Mouse (Mus musculus): ENCODE measurements around the gene Cpt1b. TPM values are rescaled to one million over a fixed set of nuclear protein-coding genes. Genes with fewer than 3 reads are reported as not detected.
A peak's percentile ranks its signal among the peaks of the same experiment; 100 is the strongest.

Cpt1b gene
- polyA plus RNA-seq, 1 experiment from 2014 or later = 8.1 TPM

GRCm38 (mm10) chr15:89398146-89398545, 27.5 kb downstream of the Cpt1b start:
- Histone ChIP-seq H3K4me1 (ENCODE audit: insufficient read depth, low read length) (no peaks in the 10 kb centered on the region), H3K27ac (ENCODE audit: low read length) (no peak overlapping the region), H3K4me2 (replicated peaks; ENCODE audit: low read depth, low read length) (no peak overlapping the region), H3K36me3 (ENCODE audit: insufficient read depth, low read length) (no peaks in the 10 kb centered on the region), H3K9me3 (ENCODE audit: low read length) (no peaks in the 10 kb centered on the region), H3K27me3 (ENCODE audit: insufficient read depth, low read length) (no peaks in the 10 kb centered on the region), H3K9ac (replicated peaks; ENCODE audit: low read length) (no peak overlapping the region), H3K4me3 (ENCODE audit: low read length) (no peak overlapping the region)
- no peak for ATAC-seq (ENCODE audit: low FRiP score, low TSS enrichment)
- 83% methylated on average over 2 of the region's 2 CpGs for WGBS

- no peak overlapping the region for H3K4me3 ChIP-seq (ENCODE audit: low read length)
- no peaks in the 10 kb centered on the region for H3K27me3 ChIP-seq (ENCODE audit: insufficient read depth, low read length)
- 78% methylated on average over 4 of the region's 4 CpGs for WGBS
- no peaks in the 10 kb centered on the region for H3K4me1 ChIP-seq (ENCODE audit: insufficient read depth, low read length)
- no peak overlapping the region for H3K4me2 ChIP-seq (replicated peaks; ENCODE audit: low read depth, low read length)
- H3K9me3 ChIP-seq (ENCODE audit: low read length) = no peaks in the 10 kb centered on the region
- no peak overlapping the region for H3K9ac ChIP-seq (replicated peaks; ENCODE audit: low read length)
- ATAC-seq (ENCODE audit: low FRiP score, low TSS enrichment) = no peak
- no peaks in the 10 kb centered on the region for H3K36me3 ChIP-seq (ENCODE audit: insufficient read depth, low read length)
- H3K27ac ChIP-seq (ENCODE audit: low read length) = no peak overlapping the region
These were observed 28.8 kb downstream of the Cpt1b start for GRCm38 (mm10) chr15:89396883-89397282.

- no peak overlapping the region for H3K27ac ChIP-seq (ENCODE audit: low read length)
- H3K36me3 ChIP-seq (ENCODE audit: insufficient read depth, low read length) = no peaks in the 10 kb centered on the region
- H3K9ac ChIP-seq (replicated peaks; ENCODE audit: low read length) = no peak overlapping the region
- H3K9me3 ChIP-seq (ENCODE audit: low read length) = no peaks in the 10 kb centered on the region
- no peak overlapping the region for H3K4me3 ChIP-seq (ENCODE audit: low read length)
- no peak for ATAC-seq (ENCODE audit: low FRiP score, low TSS enrichment)
- no peaks in the 10 kb centered on the region for H3K4me1 ChIP-seq (ENCODE audit: insufficient read depth, low read length)
- no peak overlapping the region for H3K4me2 ChIP-seq (replicated peaks; ENCODE audit: low read depth, low read length)
- H3K27me3 ChIP-seq (ENCODE audit: insufficient read depth, low read length) = no peaks in the 10 kb centered on the region
- WGBS = 94% methylated on average over 10 of the region's 10 CpGs
These were observed 35.6 kb downstream of the Cpt1b start for GRCm38 (mm10) chr15:89390081-89390480.

- Histone ChIP-seq H3K4me3 (ENCODE audit: low read length) (no peak overlapping the region), H3K9ac (replicated peaks; ENCODE audit: low read length) (no peak overlapping the region), H3K9me3 (ENCODE audit: low read length) (no peaks in the 10 kb centered on the region), H3K27me3 (ENCODE audit: insufficient read depth, low read length) (no peaks in the 10 kb centered on the region), H3K4me2 (replicated peaks; ENCODE audit: low read depth, low read length) (no peak overlapping the region), H3K4me1 (ENCODE audit: insufficient read depth, low read length) (no peaks in the 10 kb centered on the region), H3K36me3 (ENCODE audit: insufficient read depth, low read length) (no peaks in the 10 kb centered on the region), H3K27ac (ENCODE audit: low read length) (no peak overlapping the region)
- 44% methylated on average over 12 of the region's 12 CpGs for WGBS
- no peak for ATAC-seq (ENCODE audit: low FRiP score, low TSS enrichment)
These were observed 38.5 kb downstream of the Cpt1b start for GRCm38 (mm10) chr15:89387127-89387526.

- H3K4me2 ChIP-seq (replicated peaks; ENCODE audit: low read depth, low read length) = no peak within 1 kb of the TSS
- H3K9ac ChIP-seq (replicated peaks; ENCODE audit: low read length) = no peak within 1 kb of the TSS
- peaks cover under 1% of the 10 kb centered on the region; the same call in 1 of the 2 replicates for H3K4me1 ChIP-seq (ENCODE audit: insufficient read depth, low read length)
- 86% methylated on average over 7 of the region's 7 CpGs for WGBS
- H3K9me3 ChIP-seq (ENCODE audit: low read length) = no peaks in the 10 kb centered on the region
- H3K36me3 ChIP-seq (ENCODE audit: insufficient read depth, low read length) = no peaks in the 10 kb centered on the region
- no peak within 1 kb of the TSS for H3K27ac ChIP-seq (ENCODE audit: low read length)
- no peak within 1 kb of the TSS for H3K4me3 ChIP-seq (ENCODE audit: low read length)
- ATAC-seq (ENCODE audit: low FRiP score, low TSS enrichment) = 0 out of 2 replicates have a peak, but pooled peaks have one; percentile 9
- H3K27me3 ChIP-seq (ENCODE audit: insufficient read depth, low read length) = peaks cover 11% of the 10 kb centered on the region
These were observed 41.0 kb downstream of the Cpt1b start, which contains the start of gene Klhdc7b for GRCm38 (mm10) chr15:89384617-89385016. Gene Klhdc7b, plus strand, starts transcription at chr15:89384917.

GRCm38 (mm10) chr15:89379429-89379828, 46.2 kb downstream of the Cpt1b start:
- peak overlapping the region; percentile 82 for H3K4me2 ChIP-seq (replicated peaks; ENCODE audit: low read depth, low read length)
- peaks cover 17% of the 10 kb centered on the region for H3K4me1 ChIP-seq (ENCODE audit: insufficient read depth, low read length)
- no peaks in the 10 kb centered on the region for H3K36me3 ChIP-seq (ENCODE audit: insufficient read depth, low read length)
- WGBS = 8% methylated on average over 10 of the region's 10 CpGs
- no peaks in the 10 kb centered on the region for H3K9me3 ChIP-seq (ENCODE audit: low read length)
- no peak for ATAC-seq (ENCODE audit: low FRiP score, low TSS enrichment)
- H3K4me3 ChIP-seq (ENCODE audit: low read length) = peak overlapping the region; percentile 49
- no peak overlapping the region for H3K27ac ChIP-seq (ENCODE audit: low read length)
- peaks cover 48% of the 10 kb centered on the region for H3K27me3 ChIP-seq (ENCODE audit: insufficient read depth, low read length)
- no peak overlapping the region; the same call in 1 of the 2 replicates for H3K9ac ChIP-seq (replicated peaks; ENCODE audit: low read length)

- no peaks in the 10 kb centered on the region for H3K36me3 ChIP-seq (ENCODE audit: insufficient read depth, low read length)
- H3K4me1 ChIP-seq (ENCODE audit: insufficient read depth, low read length) = peaks cover 21% of the 10 kb centered on the region
- H3K4me3 ChIP-seq (ENCODE audit: low read length) = peak within 1 kb of the TSS; percentile 49
- H3K27me3 ChIP-seq (ENCODE audit: insufficient read depth, low read length) = peaks cover 48% of the 10 kb centered on the region
- WGBS = under 1% methylated on average over 33 of the region's 33 CpGs
- H3K27ac ChIP-seq (ENCODE audit: low read length) = no peak within 1 kb of the TSS
- peak within 1 kb of the TSS; percentile 63 for H3K9ac ChIP-seq (replicated peaks; ENCODE audit: low read length)
- peak; percentile 4; the same call in 1 of the 2 replicates for ATAC-seq (ENCODE audit: low FRiP score, low TSS enrichment)
- peak within 1 kb of the TSS; percentile 82 for H3K4me2 ChIP-seq (replicated peaks; ENCODE audit: low read depth, low read length)
- H3K9me3 ChIP-seq (ENCODE audit: low read length) = no peaks in the 10 kb centered on the region
These were observed 46.7 kb downstream of the Cpt1b start, which contains the start of gene Odf3b for GRCm38 (mm10) chr15:89378831-89379401. Gene Odf3b, minus strand, starts transcription at chr15:89379282.

- H3K9ac ChIP-seq (replicated peaks; ENCODE audit: low read length) = peak overlapping the region; percentile 63
- H3K4me2 ChIP-seq (replicated peaks; ENCODE audit: low read depth, low read length) = peak overlapping the region; percentile 82
- H3K27me3 ChIP-seq (ENCODE audit: insufficient read depth, low read length) = peaks cover 48% of the 10 kb centered on the region
- no peak overlapping the region for H3K27ac ChIP-seq (ENCODE audit: low read length)
- no peaks in the 10 kb centered on the region for H3K9me3 ChIP-seq (ENCODE audit: low read length)
- peak overlapping the region; percentile 49 for H3K4me3 ChIP-seq (ENCODE audit: low read length)
- 9% methylated on average over 46 of the region's 46 CpGs for WGBS
- no peaks in the 10 kb centered on the region for H3K36me3 ChIP-seq (ENCODE audit: insufficient read depth, low read length)
- peaks cover 22% of the 10 kb centered on the region for H3K4me1 ChIP-seq (ENCODE audit: insufficient read depth, low read length)
- ATAC-seq (ENCODE audit: low FRiP score, low TSS enrichment) = no peak
These were observed 47.5 kb downstream of the Cpt1b start for GRCm38 (mm10) chr15:89377938-89378828.

- peaks cover 48% of the 10 kb centered on the region for H3K27me3 ChIP-seq (ENCODE audit: insufficient read depth, low read length)
- no peak overlapping the region for H3K27ac ChIP-seq (ENCODE audit: low read length)
- H3K4me3 ChIP-seq (ENCODE audit: low read length) = peak overlapping the region; percentile 13
- H3K36me3 ChIP-seq (ENCODE audit: insufficient read depth, low read length) = peaks cover under 1% of the 10 kb centered on the region; the same call in 1 of the 2 replicates
- peak overlapping the region; percentile 26 for H3K4me2 ChIP-seq (replicated peaks; ENCODE audit: low read depth, low read length)
- WGBS = 4% methylated on average over 18 of the region's 18 CpGs
- no peak overlapping the region for H3K9ac ChIP-seq (replicated peaks; ENCODE audit: low read length)
- H3K9me3 ChIP-seq (ENCODE audit: low read length) = no peaks in the 10 kb centered on the region
- ATAC-seq (ENCODE audit: low FRiP score, low TSS enrichment) = no peak
- peaks cover 30% of the 10 kb centered on the region for H3K4me1 ChIP-seq (ENCODE audit: insufficient read depth, low read length)
These were observed 48.3 kb downstream of the Cpt1b start for GRCm38 (mm10) chr15:89377362-89377761.
